Mouse (Mus musculus) adrenal gland, adult (tissue): ENCODE data around the gene Ttn.
A peak's percentile ranks its signal among the peaks of the same experiment; 100 is the strongest.

Source experiments
- DNase-seq, 2 experiments: peaks; one replicate each; pipeline ENCODE4 v3.0.0; 2022 to 2023; ENCODE audit warnings: low spot score in 1 of 2; ENCODE audit not compliant: inconsistent age in 2 of 2

Ttn gene

DNA sequence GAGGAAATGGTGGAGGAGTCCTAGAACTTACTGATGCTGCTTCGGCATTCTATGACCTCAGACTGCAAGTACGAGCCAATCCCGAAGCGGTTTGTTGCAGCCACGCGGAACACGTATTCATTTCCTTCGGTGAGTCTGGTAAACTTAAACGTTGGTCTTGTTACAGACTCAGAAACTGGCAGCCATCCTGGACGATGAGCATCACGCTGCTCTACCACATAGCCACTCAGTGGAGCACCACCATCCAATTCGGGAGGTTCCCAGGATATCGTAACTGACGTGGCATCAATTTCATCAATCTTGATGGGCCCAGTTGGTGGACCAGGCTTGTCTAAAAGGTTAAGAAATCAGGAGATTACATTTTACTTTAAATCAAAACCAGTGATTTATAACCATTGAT is 262.7 kb downstream of the Ttn start:
- DNase-seq = no peak

DNA sequence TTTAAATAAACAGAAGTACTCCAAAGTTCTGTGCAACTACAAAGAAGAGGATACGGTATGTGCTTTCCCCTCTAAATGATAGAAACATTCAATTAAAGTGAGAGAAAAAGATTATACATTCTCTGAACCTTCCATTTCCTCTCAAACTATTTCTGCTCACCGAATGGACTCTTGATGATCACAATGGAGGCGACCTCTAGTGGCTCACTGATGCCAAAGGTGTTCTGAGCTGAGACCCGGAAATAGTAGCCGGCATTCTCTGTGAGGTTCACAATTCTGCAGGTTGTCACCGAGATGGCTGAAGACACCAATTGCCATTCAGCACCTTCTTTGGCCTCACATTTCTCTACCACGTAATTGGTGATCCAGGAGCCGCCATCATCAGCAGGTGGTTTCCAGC is 267.4 kb downstream of the Ttn start:
- DNase-seq = no peak

DNA sequence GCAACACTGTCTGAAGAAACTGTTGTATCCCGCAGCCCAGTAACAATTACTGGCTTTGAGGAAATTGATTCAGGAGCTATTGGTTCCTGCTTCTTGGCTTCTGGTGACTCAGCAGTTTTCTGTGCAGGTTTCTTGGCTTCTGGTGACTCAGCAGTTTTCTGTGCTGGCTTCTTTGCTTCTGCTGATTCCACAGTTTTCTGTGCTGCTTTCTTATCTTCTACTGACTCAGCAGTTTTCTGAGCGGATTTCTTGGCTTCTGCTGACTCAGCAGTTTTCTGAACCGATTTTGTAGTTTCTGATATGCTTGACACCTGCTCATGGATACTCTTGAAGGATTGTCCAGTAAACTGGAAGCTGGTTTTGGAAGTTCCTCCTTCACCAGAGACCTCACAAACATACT is 273.8 kb downstream of the Ttn start:
- DNase-seq = no peak

DNA sequence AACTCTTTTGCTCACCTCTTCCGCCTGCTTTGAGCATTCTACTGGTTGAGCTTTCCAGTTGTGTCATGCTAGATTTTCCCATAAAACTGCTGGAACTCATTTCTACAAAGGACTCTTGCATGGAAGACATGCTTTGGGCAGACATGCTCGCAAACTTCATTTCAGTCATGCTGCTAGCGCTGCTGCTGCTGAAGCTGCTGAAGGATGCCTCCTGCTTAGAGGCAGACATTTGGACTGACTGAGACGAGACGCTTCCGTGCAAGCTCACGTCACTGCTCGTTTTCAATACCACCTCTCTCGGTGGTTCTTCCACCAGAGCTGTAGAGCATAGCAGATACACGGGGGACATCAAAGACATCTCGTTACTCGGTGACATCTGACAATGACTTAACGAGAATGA is 276.7 kb downstream of the Ttn start:
- DNase-seq = no peak

DNA sequence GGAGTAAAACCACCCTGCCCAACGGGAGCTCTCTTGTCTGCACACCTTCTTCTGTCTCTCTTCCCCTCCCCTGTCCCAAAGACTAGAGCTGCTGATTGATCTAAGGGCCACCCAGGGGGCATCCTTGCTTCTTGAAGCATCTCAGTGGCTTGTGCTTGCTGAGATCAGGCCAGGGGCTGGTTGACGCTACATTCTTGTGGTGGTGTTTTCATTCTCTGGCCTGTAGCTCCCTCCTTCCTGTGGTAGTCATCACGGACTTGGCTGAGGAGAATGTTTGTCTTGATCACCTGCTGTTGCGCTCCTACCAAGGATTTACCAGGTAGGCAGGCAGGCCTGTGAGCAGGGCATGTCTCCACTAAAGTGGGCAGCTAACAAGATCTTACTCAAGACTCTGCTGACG is 279.6 kb downstream of the Ttn start:
- DNase-seq = no peak

DNA sequence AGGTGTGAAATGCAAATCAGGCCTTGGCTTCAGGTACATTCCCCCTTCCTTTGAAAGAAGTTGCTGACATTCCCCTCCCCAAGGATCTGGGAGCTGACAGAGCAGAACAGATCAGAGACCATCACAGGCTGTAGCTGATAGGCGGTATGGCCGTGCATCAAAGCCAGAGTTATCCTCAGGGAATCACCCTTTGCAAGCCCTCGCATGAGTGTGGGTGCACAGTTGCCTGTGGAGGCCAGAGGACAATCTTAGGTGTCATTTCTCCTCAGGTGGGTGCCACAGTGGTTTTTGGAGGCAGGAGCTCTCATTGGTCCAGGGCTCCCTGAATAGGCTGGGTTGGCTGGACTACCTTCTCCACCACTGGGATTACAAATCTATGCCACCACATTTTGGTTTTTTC is 280.2 kb downstream of the Ttn start:
- DNase-seq = no peak

DNA sequence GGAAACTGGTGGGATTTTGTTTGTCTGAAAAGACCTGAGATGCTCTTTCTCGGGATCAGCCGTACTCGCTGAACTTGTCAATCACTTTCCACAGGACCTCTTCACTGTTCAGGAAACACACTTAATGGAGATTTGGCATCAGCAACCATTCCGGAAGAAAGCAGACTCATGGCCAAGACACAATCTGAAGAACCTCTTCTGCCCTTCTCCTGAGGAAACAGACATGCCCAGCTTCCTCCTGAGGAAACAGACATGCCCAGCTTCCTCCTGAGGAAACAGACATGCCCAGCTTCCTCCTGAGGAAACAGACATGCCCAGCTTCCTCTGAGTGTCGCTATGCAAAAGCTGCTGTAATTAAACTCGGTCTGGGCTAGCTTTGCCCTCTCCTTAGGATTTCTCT is 287.1 kb downstream of the Ttn start:
- peak in 1 of 2 experiments; percentile 46 for DNase-seq

DNA sequence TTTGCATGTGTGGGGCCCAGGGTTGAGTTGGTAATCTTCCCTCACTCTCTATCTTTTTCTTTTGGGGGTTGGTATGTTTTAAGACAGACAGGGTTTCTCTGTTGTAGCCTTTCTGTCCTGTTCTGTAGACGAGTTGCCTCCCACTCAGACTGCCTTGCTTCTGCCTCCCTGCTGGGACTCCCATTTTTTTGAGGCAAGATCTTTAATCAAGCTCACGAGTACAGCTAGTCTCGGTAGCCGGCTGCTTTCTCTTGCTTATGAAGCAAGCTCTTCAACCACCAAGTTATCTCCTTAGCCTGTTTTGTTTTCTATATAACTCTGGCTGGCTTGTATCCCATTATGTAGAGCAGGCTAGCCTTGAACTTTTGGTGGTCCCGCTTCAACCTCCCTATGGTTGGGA is 288.6 kb downstream of the Ttn start:
- no peak for DNase-seq

DNA sequence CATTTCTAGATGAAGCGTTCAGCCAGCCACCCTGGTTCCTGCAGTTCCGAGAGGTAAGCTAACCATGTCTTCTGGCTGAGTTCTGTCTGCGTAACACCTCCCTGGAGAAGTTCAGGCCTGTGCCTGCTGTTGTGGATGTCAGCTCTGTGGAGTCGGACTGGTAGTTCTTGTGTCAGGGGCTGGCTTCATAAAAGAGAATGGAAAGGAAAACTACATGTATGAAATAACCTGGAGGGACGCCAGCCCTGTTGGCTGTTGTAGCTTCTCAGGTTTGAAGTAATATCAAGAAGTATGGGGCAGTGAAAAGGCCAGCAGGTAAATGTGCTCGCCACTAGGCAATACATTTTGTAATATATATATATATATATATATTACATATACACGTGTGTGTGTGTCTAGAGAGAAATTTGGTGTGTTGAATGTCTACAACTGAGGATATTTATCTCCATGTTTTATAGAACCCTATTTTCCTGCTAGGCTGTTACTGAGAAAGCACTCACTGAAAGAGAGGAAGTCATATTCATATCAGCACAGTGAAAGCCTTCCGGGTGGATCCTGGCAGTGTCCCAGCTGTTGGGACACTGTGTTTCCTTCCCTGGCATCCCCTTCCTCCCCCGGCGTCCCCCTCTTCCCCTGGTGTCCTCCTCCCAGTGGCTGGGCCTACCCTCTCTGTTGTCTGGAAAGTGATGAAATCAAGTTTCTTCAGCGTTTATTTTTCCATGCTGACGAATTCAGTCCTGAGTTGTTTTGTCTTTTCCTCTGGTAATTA is 291.7 kb downstream of the Ttn start:
- peak; percentile 69 to 78 for DNase-seq

DNA sequence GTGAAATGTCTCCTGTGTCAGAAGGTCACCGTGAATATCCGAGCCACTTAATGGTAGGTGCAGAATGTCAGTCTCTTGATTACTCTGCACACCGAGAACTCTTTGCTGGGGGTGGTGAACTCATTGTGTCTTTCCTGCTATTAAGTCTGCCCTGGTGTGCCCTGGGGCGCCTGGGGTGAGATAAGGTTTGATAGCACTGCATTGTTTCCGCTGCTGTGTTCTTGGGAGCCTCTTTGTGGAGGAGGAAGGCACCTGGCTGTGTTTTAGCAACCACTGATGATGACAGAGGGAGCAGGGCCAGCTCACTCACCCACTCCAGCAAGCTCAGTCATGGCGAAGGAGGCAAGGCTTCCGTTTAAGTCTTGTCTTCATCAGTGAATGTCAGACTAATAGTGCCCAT is 294.2 kb downstream of the Ttn start:
- peak in 1 of 2 experiments; percentile 42 for DNase-seq

DNA sequence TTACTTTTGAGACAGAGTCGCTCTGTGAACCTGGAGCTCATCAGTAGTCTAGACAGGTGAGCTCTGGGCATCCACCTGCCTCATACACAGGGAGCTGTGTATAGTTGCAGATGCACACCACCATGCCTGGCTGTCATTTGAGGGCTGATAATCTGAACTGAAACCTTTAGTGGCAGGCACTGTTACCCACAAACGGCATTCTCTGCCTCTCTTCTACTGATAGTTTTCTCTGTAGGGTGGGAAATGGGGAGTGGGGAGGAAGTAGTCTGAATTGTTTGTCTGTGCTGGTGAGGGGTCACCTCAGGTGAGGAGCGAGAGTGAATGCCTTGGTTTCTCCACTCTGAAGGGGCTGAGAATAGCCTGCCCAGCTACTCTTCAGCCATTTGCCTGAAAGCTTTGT is 294.7 kb downstream of the Ttn start:
- DNase-seq = no peak

DNA sequence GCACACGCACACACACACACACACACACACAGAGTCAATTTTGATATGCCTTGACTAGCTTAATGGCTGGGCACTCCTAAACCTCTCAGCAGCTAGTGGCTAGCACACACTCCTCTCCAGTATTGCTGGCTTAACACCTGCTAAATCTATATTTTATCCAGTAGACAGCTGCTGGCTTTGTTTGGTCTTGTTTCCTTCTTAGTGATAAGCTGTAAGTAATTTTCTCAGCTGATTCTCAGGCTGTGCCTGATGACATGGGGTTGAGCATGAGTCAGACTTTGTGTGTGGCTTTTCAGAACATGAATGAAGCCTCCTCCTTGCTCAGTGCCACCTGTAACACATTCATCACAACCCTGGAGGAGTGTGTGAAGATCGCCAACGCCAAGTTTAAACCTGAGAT is 295.4 kb downstream of the Ttn start:
- no peak for DNase-seq

DNA sequence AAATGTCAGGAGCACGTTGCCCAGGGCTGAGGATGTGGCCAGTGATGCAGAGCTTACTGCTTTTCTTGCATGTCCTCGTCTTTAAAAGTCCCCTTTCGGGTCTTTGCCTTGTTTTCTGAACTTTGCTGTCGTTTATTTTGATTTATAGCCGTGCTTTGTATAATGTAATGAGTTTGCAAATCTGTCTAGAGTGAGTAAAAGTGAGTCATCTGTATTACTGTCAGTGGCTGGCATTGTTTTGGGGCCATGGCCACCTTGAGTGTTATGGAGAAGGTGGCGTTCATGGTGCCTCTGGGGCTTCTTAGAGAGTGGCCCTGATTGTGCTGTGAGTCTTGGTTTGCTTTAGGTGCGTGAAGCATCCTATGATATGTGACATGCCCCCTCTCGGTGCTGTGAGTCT is 300.0 kb downstream of the Ttn start:
- DNase-seq = peak in 1 of 2 experiments; percentile 61

DNA sequence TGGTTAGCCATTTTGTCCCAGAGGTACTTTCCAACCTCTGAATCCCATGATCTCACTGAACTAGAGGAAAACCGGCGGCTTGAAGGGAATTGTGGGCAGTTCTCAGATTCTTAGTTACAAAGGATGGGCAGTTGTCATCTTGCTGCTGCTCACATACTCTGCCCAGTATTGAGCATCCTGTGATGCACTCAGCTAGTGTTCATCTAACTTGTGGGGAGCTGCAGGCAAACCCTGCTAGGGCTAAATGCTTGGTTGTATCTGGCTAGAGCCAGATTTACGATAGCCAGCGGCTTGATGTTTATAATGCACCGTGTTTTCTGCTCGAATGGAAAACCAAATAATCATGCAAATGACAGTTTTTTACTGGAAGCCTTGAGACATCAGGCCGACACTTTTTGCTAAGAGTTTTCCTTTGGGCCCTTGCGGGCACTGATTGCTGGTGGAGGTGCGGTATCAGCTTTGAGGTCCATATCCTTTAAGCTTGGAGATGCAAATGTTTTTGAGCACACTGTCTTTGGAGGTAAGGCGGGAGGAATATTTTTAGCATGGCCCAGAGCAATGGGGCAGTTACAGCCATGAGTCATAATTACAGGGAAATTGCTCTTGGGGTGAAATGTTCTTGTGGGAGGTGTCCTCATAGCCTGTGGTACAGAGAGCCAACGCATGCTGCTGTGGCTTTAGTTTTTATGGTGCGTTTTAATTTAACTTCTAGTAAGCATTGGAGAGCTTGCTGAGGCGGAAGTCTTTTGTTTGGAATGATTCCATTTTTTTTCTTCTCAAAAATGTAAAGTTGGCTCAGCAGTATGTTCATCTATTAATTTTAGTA is 305.7 kb downstream of the Ttn start:
- peak in 1 of 2 experiments; percentile 55 for DNase-seq

DNA sequence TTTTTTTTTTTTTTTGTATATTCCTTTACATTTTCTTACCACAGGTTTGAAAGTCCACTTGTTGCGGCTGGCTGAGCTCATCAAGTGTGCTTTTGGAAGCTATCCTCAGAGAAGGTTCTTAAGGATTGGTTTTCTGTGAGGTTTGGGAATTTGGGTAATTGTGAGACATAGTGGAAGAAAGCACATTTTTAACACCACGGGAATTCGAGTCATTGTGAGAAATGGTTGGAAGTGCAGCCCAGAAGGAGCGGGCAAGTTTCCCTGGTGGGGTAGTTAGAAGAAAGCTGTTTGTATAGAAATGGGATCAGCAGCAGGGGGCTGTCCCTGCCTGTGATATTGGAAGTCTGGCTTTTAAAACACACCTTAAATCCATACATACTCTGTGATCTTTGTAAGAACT is 306.4 kb downstream of the Ttn start:
- peak in 1 of 2 experiments; percentile 40 for DNase-seq

DNA sequence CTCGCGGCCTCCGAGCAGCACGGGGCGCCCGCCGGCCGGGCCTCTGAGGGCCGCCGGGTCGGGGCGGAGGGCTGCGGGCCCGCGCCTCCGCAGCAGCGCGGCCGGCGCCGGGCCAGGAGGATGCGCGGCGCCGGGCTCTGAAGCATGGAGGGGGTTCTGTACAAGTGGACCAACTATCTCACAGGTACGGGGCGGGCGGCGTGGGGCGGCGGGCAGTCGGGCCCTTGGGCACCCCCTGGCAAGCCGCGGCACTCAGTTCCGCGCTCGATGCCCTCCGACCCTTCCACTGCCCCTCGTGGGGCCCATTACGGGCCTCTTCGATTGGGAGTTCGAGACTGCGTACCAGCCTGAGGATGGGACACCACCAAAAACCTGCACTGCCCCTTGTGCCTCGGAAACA is 306.9 kb downstream of the Ttn start:
- no peak for DNase-seq

DNA sequence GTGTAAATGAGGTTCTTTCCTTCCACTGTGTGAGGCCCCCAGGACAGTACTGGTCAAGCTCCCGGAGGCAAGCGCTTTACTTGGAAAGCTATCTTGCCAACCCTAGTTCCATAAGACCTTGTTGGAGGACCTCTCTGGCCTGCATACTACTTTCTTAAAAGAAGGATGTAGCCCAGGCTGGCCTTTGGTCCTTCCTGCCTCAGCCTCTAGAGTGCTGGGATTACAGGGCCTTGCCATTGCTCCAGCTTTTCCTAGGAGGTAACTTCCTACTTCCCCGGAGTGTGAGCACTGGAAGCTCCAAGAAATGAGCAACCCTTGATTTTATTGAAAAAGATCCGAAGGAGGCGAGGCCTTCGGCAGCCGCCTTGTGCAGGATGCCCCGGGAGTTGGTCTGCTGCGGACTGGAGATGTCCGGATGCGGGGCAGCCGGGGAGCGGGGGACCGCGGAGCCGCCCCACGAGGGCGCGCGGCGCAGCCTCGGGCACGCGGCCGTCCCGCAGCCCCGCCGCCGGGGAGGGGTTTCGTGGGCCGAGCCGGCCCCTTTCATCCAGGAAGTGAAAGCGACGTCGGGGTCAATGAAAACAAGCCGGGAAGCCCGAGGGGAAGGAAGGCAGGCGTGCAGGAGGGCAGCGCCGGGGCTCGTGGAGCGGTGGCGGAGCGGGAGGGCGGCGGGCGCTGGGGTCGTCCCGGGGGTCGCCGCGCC is 307.5 kb downstream of the Ttn start, which contains the start of gene Plekha3:
Gene Plekha3, plus strand, starts transcription at position 557 of the 703 bp plus-strand sequence.
- DNase-seq = peak; percentile 92 to 97

DNA sequence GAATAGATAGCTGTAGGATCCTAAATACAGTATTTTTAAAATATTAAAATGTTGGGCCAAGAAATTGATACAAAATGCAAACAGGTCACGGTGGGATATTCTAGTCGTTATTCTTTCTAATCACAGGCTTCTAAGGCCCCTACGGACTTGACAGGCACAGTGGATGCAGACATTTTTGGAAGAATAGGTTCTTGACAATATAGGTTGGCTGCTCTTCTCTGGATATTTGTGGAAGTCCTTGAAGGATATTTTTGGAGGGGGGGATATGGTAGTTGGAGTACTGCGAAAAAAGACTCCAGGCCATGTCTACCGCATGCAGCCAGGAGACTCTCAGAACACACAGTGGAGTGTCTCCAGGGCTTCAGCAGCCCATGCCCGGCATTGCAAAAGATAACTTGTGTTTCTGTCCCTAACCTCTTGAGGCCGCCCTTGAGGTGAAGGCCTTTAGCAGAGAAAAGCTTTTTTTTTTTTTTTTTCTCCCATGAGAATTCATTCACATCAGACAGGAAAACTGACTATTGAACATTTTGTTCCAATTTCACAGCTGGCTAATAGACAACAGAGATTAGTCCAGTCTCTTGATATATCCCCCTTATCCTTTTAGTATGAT is 308.8 kb downstream of the Ttn start:
- DNase-seq = peak; percentile 70 to 84

DNA sequence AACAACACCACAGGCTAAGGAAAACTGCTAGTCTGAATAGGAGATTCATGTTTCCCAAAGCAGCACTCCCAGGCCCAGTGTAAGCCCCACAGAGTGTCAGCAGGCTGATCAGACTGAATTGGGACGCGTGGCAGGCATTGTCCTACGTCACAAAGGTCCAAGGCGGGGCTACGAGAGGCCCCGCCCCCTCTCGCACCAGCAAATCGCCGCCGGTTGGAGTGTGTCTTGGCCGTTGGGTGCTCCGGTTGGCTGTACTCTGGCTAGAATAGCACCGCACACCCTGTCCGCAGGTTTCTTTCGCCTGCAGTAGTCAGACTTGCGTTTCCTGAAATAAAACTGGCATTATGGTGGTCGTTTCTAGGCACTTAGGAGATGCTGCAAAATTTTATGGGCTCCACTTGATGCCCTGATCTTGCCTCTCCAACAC is 309.4 kb downstream of the Ttn start, which contains the start of gene Fkbp7:
Gene Fkbp7, minus strand, starts transcription at position 151 of the 427 bp plus-strand sequence.
- DNase-seq = peak; percentile 94 to 98

DNA sequence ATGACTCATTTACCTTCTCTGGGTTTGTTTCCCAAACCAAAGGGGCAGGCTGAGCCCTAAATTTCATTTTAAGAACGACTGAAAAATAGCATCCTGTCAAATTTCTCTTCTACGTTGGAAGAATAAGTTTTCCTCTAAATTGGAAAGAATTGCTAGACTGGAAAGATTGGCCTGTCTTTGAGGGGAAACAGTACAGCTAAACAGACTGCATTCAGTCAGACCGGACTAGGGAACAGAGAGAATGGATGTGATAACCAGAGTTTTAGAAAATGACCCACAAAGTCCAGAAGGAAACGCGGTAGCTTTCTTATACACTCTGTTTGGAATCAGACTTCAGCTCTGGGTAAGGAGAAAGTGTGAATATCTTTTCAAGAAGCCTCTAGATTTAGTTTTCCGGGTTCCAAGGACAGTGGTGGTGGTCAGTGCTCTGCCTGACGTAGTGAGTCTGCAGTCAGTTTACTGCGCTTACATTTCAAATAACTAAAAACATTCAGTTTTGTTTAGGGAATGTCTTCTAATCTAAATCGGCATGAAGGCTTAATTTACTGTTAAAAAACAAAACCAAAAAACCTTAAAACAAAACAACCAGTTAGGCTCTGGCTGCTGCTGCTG is 310.1 kb downstream of the Ttn start:
- DNase-seq = no peak

DNA sequence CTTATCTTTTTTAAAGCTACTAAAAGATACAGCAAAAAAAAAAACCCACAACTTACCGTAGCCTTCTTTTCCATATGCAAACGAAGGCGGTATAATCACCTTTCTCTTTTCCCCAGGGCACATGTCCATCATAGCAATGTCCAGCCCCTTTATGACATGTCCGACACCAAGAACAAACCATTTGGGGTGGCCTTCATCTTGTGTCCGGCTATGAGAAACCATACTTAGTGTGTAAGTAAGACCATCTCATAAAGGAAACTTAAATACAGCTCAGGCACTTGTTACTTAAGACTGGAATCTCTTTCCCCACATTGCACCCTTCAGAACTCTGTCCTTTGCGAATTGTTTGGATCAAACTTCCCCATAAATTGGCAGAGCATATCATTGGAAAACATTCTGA is 310.7 kb downstream of the Ttn start:
- DNase-seq = no peak
